Mouse (Mus musculus) embryonic fibroblast, embryonic 13.5 days (primary cell): ENCODE measurements around the gene Ppcdc. TPM values are rescaled to one million over a fixed set of nuclear protein-coding genes. Genes with fewer than 3 reads are reported as not detected.

Experiments used
- H3K27ac ChIP-seq: 2 replicates; pipeline ENCODE4 v1.5.1; 2012; ENCODE audit warnings: low read length, control low read depth, inconsistent platforms; ENCODE audit not compliant: insufficient read depth
- H3K4me1 ChIP-seq: 2 replicates; pipeline ENCODE4 v1.6.1; 2011; ENCODE audit warnings: low read length; ENCODE audit not compliant: control insufficient read depth, insufficient read depth
- H3K4me3 ChIP-seq: 2 replicates; pipeline ENCODE4 v1.5.1; 2011; ENCODE audit warnings: mild to moderate bottlenecking, control low read depth, low read length; ENCODE audit not compliant: insufficient read depth
- CTCF ChIP-seq: IDR thresholded peaks from 2 replicates; pipeline ENCODE4 v1.5.1; 2011; ENCODE audit warnings: mild to moderate bottlenecking, control low read depth, low read length, moderate library complexity, borderline replicate concordance; ENCODE audit not compliant: insufficient read depth
- POLR2A ChIP-seq: IDR thresholded peaks from 2 replicates; pipeline ENCODE4 v1.6.1; 2011; ENCODE audit warnings: low read depth, mild to moderate bottlenecking, control low read depth, low read length, moderate library complexity
- polyA plus RNA-seq: library from polyadenylated mRNA; stranded (reverse); fragments of >200 nt; gene quantifications from 2 replicates; pipeline ENCODE4 v1.2.4, GENCODE M21; 2011; ENCODE audit warnings: low read depth; ENCODE audit not compliant: missing spikeins, insufficient read length

Ppcdc gene
- polyA plus RNA-seq, 1 experiment = 31.0 TPM

- Histone ChIP-seq H3K27ac (peak overlapping the region; percentile 83), H3K4me1 (peaks cover 12% of the 10 kb centered on the region), H3K4me3 (no peak overlapping the region)
- no peak for TF ChIP-seq POLR2A
- no peak for TF ChIP-seq CTCF
These were observed 20.2 kb downstream of the Ppcdc start for GRCm38 (mm10) chr9:57419521-57420267.

GRCm38 (mm10) chr9:57417341-57417740, 22.6 kb downstream of the Ppcdc start:
- H3K27ac ChIP-seq = 0 out of 2 replicates have a peak overlapping the region, but pooled peaks have one; percentile 1
- TF ChIP-seq POLR2A = no peak
- TF ChIP-seq CTCF = no peak
- no peak overlapping the region for H3K4me3 ChIP-seq
- peaks cover 12% of the 10 kb centered on the region for H3K4me1 ChIP-seq

- H3K27ac ChIP-seq = no peak overlapping the region
- TF ChIP-seq CTCF = no peak
- TF ChIP-seq POLR2A = no peak
- H3K4me3 ChIP-seq = no peak overlapping the region
- H3K4me1 ChIP-seq = no peaks in the 10 kb centered on the region
These were observed 32.6 kb downstream of the Ppcdc start for GRCm38 (mm10) chr9:57407120-57407905.

- Histone ChIP-seq H3K27ac (no peak overlapping the region), H3K4me3 (no peak overlapping the region), H3K4me1 (no peaks in the 10 kb centered on the region)
- TF ChIP-seq POLR2A (no peak), CTCF (no peak)
These were observed 33.5 kb downstream of the Ppcdc start for GRCm38 (mm10) chr9:57406395-57406794.

GRCm38 (mm10) chr9:57404036-57404435, 35.9 kb downstream of the Ppcdc start:
- H3K27ac ChIP-seq = no peak overlapping the region
- H3K4me3 ChIP-seq = no peak overlapping the region
- no peak for TF ChIP-seq POLR2A
- no peaks in the 10 kb centered on the region for H3K4me1 ChIP-seq

- Histone ChIP-seq H3K4me1 (no peaks in the 10 kb centered on the region), H3K4me3 (no peak overlapping the region), H3K27ac (no peak overlapping the region)
- no peak for TF ChIP-seq POLR2A
- no peak for TF ChIP-seq CTCF
These were observed 37.3 kb downstream of the Ppcdc start for GRCm38 (mm10) chr9:57402318-57403251.

- H3K4me1 ChIP-seq = no peaks in the 10 kb centered on the region
- no peak overlapping the region for H3K4me3 ChIP-seq
- TF ChIP-seq CTCF = no peak
- no peak for TF ChIP-seq POLR2A
- H3K27ac ChIP-seq = no peak overlapping the region
These were observed 41.2 kb downstream of the Ppcdc start for GRCm38 (mm10) chr9:57398773-57399172.

- Histone ChIP-seq H3K27ac (no peak overlapping the region), H3K4me3 (no peak overlapping the region), H3K4me1 (no peaks in the 10 kb centered on the region)
- no peak for TF ChIP-seq POLR2A
- no peak for TF ChIP-seq CTCF
These were observed 47.0 kb downstream of the Ppcdc start for GRCm38 (mm10) chr9:57392892-57393291.

- TF ChIP-seq CTCF = no peak
- TF ChIP-seq POLR2A = no peak
- Histone ChIP-seq H3K4me1 (no peaks in the 10 kb centered on the region), H3K4me3 (no peak overlapping the region), H3K27ac (no peak overlapping the region)
These were observed 49.1 kb downstream of the Ppcdc start for GRCm38 (mm10) chr9:57390869-57391268.

- Histone ChIP-seq H3K4me3 (no peak overlapping the region), H3K27ac (no peak overlapping the region), H3K4me1 (no peaks in the 10 kb centered on the region)
- TF ChIP-seq POLR2A (no peak), CTCF (no peak)
These were observed 50.8 kb downstream of the Ppcdc start for GRCm38 (mm10) chr9:57389131-57389530.
